Mouse (Mus musculus): ENCODE data around the gene Parp11. TPM values are rescaled to one million over a fixed set of nuclear protein-coding genes. Genes with fewer than 3 reads are reported as not detected.

The Parp11 gene
- polyA plus RNA-seq, 1 experiment from 2014 or later = 19.1 TPM

GRCm38 (mm10) chr6:127433886-127434647 lies 12.6 kb upstream of the Parp11 start:
- no peak for DNase-seq (ENCODE audit: low spot score)
- no peak overlapping the region for H3K4me3 ChIP-seq
- WGBS = 67% methylated on average over 9 of the region's 9 CpGs

GRCm38 (mm10) chr6:127434648-127434984 lies 12.0 kb upstream of the Parp11 start:
- 80% methylated on average over 4 of the region's 4 CpGs for WGBS
- Histone ChIP-seq H3K9me3 (no peaks in the 10 kb centered on the region), H3K27me3 (ENCODE audit: insufficient read depth, poor library complexity, severe bottlenecking) (peaks cover 11% of the 10 kb centered on the region; the same call in 1 of the 2 replicates), H3K36me3 (no peaks in the 10 kb centered on the region), H3K27ac (no peak overlapping the region), H3K4me3 (no peak overlapping the region), H3K4me1 (peaks cover 19% of the 10 kb centered on the region)
- DNase-seq (ENCODE audit: low spot score) = no peak

More at GRCm38 (mm10) chr6:127433886-127434647, 12.6 kb upstream of the Parp11 start:
- Histone ChIP-seq H3K9me3 (no peaks in the 10 kb centered on the region), H3K27ac (no peak overlapping the region), H3K27me3 (ENCODE audit: insufficient read depth, poor library complexity, severe bottlenecking) (peaks cover 11% of the 10 kb centered on the region; the same call in 1 of the 2 replicates), H3K36me3 (no peaks in the 10 kb centered on the region), H3K4me1 (peaks cover 13% of the 10 kb centered on the region)

- Histone ChIP-seq H3K36me3 (no peaks in the 10 kb centered on the region), H3K27me3 (ENCODE audit: insufficient read depth, poor library complexity, severe bottlenecking) (peaks cover 9% of the 10 kb centered on the region; the same call in 1 of the 2 replicates), H3K4me1 (peaks cover 23% of the 10 kb centered on the region), H3K4me3 (no peak overlapping the region), H3K27ac (no peak overlapping the region), H3K9me3 (no peaks in the 10 kb centered on the region)
- DNase-seq (ENCODE audit: low spot score) = no peak
- 16% methylated on average over 3 of the region's 3 CpGs for whole genome bisulfite sequencing
Observed at GRCm38 (mm10) chr6:127439063-127439462, 7.6 kb upstream of the Parp11 start.

DNA sequence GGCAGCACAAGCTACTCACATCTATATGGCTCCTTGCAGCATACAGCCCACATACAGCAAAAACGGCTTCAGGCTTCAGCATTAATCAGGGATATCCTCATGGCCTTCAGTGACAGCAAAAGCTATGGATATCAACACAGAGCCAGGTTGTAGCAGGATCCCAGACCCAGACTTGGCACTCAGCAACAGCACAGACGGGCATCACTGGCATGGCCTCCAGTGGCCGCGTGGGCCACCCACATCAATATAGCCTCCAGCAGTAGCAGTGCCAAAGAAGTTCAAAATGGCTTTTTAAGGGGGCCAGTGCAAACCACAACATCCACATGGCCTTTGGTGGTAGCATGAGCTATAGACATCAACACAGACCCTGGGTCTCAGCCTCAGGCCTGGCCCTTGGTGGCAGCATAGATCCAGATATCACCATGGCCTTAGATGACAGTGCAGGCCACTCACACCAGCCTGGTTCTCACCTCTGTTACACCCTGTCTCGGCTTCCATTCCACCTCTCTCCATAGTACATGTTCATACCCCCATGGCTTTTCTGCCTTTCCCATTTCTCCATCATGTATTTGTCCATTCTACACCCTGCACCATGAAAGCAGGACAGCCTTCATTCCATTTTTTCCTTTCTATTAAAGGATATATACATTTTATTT lies 7.0 kb upstream of the Parp11 start:
- Histone ChIP-seq H3K27ac (0 out of 2 replicates have a peak overlapping the region, but pooled peaks have one; percentile 5), H3K27me3 (ENCODE audit: insufficient read depth, poor library complexity, severe bottlenecking) (peaks cover 9% of the 10 kb centered on the region; the same call in 1 of the 2 replicates), H3K4me3 (no peak overlapping the region), H3K36me3 (no peaks in the 10 kb centered on the region), H3K4me1 (peaks cover 23% of the 10 kb centered on the region), H3K9me3 (no peaks in the 10 kb centered on the region)
- 67% methylated on average over 5 of the region's 5 CpGs for WGBS
- DNase-seq (ENCODE audit: low spot score) = no peak

GRCm38 (mm10) chr6:127440416-127441104 lies 6.1 kb upstream of the Parp11 start:
- Histone ChIP-seq H3K36me3 (no peaks in the 10 kb centered on the region), H3K4me1 (peaks cover 23% of the 10 kb centered on the region), H3K9me3 (no peaks in the 10 kb centered on the region), H3K27me3 (ENCODE audit: insufficient read depth, poor library complexity, severe bottlenecking) (peaks cover 9% of the 10 kb centered on the region; the same call in 1 of the 2 replicates), H3K4me3 (peak overlapping the region; percentile 1; the same call in 1 of the 2 replicates), H3K27ac (no peak overlapping the region)
- no peak for DNase-seq (ENCODE audit: low spot score)
- WGBS = 39% methylated on average over 14 of the region's 14 CpGs

DNA sequence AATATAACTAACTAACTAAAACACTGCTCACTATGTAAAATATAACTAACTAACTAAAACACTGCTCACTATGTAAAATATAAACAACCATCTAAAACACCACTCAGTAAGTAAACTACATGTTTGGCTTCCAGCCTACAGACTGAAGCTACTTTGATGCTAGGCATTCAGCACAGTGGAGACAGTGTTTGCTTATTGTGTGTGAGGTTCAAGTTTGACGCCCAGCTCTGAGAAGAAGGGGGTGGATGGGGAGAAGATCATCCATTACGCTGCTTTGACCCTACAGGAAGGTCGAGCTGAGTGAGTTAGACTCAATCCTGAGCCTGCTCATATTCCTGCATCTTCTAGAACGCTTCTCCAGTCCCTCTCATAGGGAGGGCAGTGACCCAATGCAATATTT lies 4.1 kb upstream of the Parp11 start:
- H3K27me3 ChIP-seq (ENCODE audit: insufficient read depth, poor library complexity, severe bottlenecking) = peaks cover 10% of the 10 kb centered on the region; the same call in 1 of the 2 replicates
- no peak for DNase-seq (ENCODE audit: low spot score)
- H3K4me3 ChIP-seq = no peak overlapping the region
- H3K36me3 ChIP-seq = no peaks in the 10 kb centered on the region
- peaks cover 23% of the 10 kb centered on the region for H3K4me1 ChIP-seq
- no peaks in the 10 kb centered on the region for H3K9me3 ChIP-seq
- 61% methylated on average over 4 of the region's 4 CpGs for WGBS
- no peak overlapping the region for H3K27ac ChIP-seq

DNA sequence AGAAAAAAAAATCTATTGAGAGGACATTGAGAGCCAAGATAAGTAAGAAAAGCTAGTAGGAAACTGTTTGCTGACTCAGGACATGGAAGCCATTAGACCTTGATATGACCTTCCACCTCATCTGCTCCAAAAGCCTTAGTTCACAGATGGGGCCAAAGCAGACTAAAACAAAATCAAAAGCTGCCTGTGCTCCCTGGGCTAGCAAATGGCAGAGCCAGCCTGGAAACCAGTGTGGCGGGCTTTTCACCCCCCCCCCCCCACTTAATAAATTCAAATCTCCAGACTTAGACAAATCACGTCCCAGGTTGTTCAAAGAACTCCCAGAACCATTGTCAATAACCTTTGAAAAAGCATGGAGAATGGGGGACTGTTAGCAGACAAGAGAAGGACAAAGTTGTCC lies 2.7 kb upstream of the Parp11 start:
- Histone ChIP-seq H3K9me3 (no peaks in the 10 kb centered on the region), H3K27ac (no peak overlapping the region), H3K27me3 (ENCODE audit: insufficient read depth, poor library complexity, severe bottlenecking) (peaks cover 21% of the 10 kb centered on the region), H3K36me3 (no peaks in the 10 kb centered on the region), H3K4me3 (no peak overlapping the region), H3K4me1 (peaks cover 17% of the 10 kb centered on the region)
- 73% methylated on average over 2 of the region's 2 CpGs for WGBS
- DNase-seq (ENCODE audit: low spot score) = no peak

DNA sequence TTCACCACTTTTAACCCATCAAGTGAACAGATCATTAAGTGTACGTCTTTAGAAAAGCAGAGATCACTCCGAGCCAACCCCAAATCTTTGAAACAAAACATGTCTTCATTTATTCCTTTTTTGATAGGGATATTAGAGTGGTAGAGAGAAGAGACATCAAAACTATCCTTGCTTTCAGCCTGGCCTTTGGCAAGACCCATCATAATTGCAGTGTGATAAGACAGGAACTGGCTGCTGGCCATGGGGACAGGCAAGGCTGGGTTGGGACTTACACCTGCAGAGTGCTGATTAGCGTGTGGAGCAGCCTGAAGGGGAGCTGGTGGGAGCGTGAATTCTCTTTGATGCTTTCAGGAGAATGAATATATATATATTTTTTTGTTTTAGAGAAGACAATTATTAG lies 2.2 kb upstream of the Parp11 start:
- peaks cover 21% of the 10 kb centered on the region for H3K27me3 ChIP-seq (ENCODE audit: insufficient read depth, poor library complexity, severe bottlenecking)
- no peak for DNase-seq (ENCODE audit: low spot score)
- no peak overlapping the region for H3K27ac ChIP-seq
- WGBS = 62% methylated on average over 4 of the region's 4 CpGs
- no peaks in the 10 kb centered on the region for H3K9me3 ChIP-seq
- no peak overlapping the region for H3K4me3 ChIP-seq
- no peaks in the 10 kb centered on the region for H3K36me3 ChIP-seq
- H3K4me1 ChIP-seq = peaks cover 11% of the 10 kb centered on the region

DNA sequence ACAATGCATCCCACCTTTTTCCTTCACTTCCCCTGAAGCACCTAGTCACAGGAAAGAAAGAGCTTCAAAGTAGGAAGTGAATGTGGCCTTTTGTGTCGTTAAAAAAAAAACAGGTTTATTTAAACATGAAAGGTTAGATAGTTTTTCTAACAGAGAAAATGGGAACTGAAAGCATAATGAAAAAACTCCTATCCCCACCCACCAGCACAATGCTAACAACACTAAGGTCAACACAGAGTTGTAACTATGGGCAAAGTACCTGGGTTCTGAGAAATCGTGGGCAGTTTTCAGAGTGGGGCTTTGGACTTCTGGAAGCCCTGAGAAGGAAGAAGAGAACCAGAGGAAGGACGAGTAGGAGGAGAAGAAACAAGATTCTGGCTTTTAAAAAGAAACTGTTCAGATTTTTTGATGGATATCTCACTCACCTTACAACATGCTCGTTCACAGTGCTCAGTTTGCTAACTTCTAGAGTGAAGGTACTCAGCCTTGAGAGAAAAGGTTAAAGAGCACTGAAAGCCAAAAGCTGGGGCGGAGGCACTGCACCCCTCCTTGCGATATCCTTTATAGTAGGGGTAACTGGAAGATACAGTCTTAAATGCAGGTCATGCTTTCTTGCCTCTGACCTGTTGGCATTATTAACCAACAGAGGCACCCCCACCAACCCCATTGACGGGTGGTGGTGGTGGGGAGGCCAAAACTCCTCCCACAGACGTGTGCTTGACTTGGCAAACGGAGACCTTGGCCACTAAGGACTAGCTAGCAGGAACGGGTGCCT lies 1.2 kb downstream of the Parp11 start:
- 62% methylated on average over 10 of the region's 10 CpGs for WGBS

DNA sequence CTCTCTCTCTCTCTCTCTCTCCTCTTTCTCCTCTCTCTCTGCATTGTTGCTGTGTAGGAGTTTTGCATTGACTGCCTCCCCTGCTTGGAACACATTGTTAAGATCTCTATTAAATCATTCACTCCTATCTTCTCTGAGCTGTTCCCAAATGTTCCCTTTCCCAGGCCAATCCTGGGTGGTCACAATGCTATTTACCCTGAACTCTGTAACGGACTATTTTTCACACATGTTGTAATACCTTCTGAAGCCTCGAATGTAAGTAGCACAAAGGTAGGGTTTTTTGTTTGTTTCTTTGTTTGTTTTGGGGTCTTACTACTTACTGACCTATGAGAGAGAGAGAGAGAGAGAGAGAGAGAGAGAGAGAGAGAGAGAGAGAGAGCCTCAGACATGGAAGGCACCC lies 2.2 kb downstream of the Parp11 start:
- H3K27ac ChIP-seq = no peak overlapping the region
- H3K4me3 ChIP-seq = no peak overlapping the region
- peaks cover 20% of the 10 kb centered on the region for H3K27me3 ChIP-seq (ENCODE audit: insufficient read depth, poor library complexity, severe bottlenecking)
- 0 out of 2 replicates have a peak, but pooled peaks cover 6% of the 10 kb centered on the region for H3K4me1 ChIP-seq
- no peak for DNase-seq (ENCODE audit: low spot score)
- H3K9me3 ChIP-seq = no peaks in the 10 kb centered on the region
- 65% methylated on average over 2 of the region's 2 CpGs for WGBS
- no peaks in the 10 kb centered on the region for H3K36me3 ChIP-seq

More for the DNA sequence above, 1.2 kb downstream of the Parp11 start:
- Histone ChIP-seq H3K27me3 (ENCODE audit: insufficient read depth, poor library complexity, severe bottlenecking) (peaks cover 20% of the 10 kb centered on the region), H3K36me3 (no peaks in the 10 kb centered on the region), H3K27ac (no peak overlapping the region), H3K4me1 (0 out of 2 replicates have a peak, but pooled peaks cover 6% of the 10 kb centered on the region), H3K9me3 (no peaks in the 10 kb centered on the region), H3K4me3 (no peak overlapping the region)
- DNase-seq (ENCODE audit: low spot score) = no peak

- H3K4me3 ChIP-seq = no peak overlapping the region
- peaks cover 20% of the 10 kb centered on the region for H3K27me3 ChIP-seq (ENCODE audit: insufficient read depth, poor library complexity, severe bottlenecking)
- no peak overlapping the region for H3K27ac ChIP-seq
- WGBS = 37% methylated on average over 10 of the region's 10 CpGs
- DNase-seq (ENCODE audit: low spot score) = no peak
- no peaks in the 10 kb centered on the region for H3K36me3 ChIP-seq
- 0 out of 2 replicates have a peak, but pooled peaks cover 10% of the 10 kb centered on the region for H3K4me1 ChIP-seq
- no peaks in the 10 kb centered on the region for H3K9me3 ChIP-seq
Observed at GRCm38 (mm10) chr6:127449531-127450422, 3.1 kb downstream of the Parp11 start.

Data from heart, embryonic 10.5 days (tissue).